Mouse (Mus musculus) lung, postnatal 0 days (tissue): ENCODE measurements around the gene Bcar3. TPM values are rescaled to one million over a fixed set of nuclear protein-coding genes. Genes with fewer than 3 reads are reported as not detected.

Source experiments
- ATAC-seq: fragments of 200-750 bp; cut with Nextera tagmentation; 2 replicates; pipeline ENCODE4 v1.8.0; 2017; ENCODE audit warnings: moderate library complexity
- DNase-seq: peaks from one replicate; pipeline ENCODE4 v3.0.0-alpha.2; 2016; ENCODE audit warnings: low spot score
- H3K27ac ChIP-seq: fragments of 300-500 bp; sonication (generic); 2 replicates; pipeline ENCODE4 v1.5.1; 2014; ENCODE audit warnings: antibody characterized with exemption, mild to moderate bottlenecking, low read length, mixed read lengths
- H3K27me3 ChIP-seq: fragments of 300-500 bp; sonication (generic); replicated peaks from 2 replicates; pipeline ENCODE4 v1.6.1; 2014; ENCODE audit warnings: low read length, mixed read lengths; ENCODE audit not compliant: insufficient read depth
- H3K36me3 ChIP-seq: fragments of 300-500 bp; sonication (generic); 2 replicates; pipeline ENCODE4 v1.6.1; 2014; ENCODE audit warnings: low read length, mixed read lengths; ENCODE audit not compliant: insufficient read depth
- H3K4me1 ChIP-seq: fragments of 300-500 bp; sonication (generic); 2 replicates; pipeline ENCODE4 v1.6.1; 2014; ENCODE audit warnings: antibody characterized with exemption, low read depth, low read length, mixed read lengths; ENCODE audit not compliant: insufficient read depth
- H3K4me2 ChIP-seq: fragments of 300-500 bp; sonication (generic); replicated peaks from 2 replicates; pipeline ENCODE4 v1.6.1; 2014; ENCODE audit warnings: low read depth, mild to moderate bottlenecking, low read length, moderate library complexity, mixed read lengths
- H3K4me3 ChIP-seq: fragments of 300-500 bp; sonication (generic); 2 replicates; pipeline ENCODE4 v1.5.1; 2014; ENCODE audit warnings: low read depth, low read length
- H3K9ac ChIP-seq: fragments of 300-500 bp; sonication (generic); replicated peaks from 2 replicates; pipeline ENCODE4 v1.6.1; 2014; ENCODE audit warnings: low read depth, mild to moderate bottlenecking
- H3K9me3 ChIP-seq: fragments of 300-500 bp; sonication (generic); 2 replicates; pipeline ENCODE4 v1.6.1; 2016; ENCODE audit warnings: low read length, mixed read lengths
- CTCF ChIP-seq: IDR thresholded peaks from 2 replicates; pipeline ENCODE4 v1.5.1; 2016; ENCODE audit warnings: antibody characterized with exemption, mild to moderate bottlenecking
- EP300 ChIP-seq: IDR thresholded peaks from 2 replicates; pipeline ENCODE4 v1.6.1; 2016; ENCODE audit warnings: antibody characterized with exemption, mild to moderate bottlenecking, control low read depth
- WGBS: fragments of 180-500 bp; shearing (Covaris S2); extraction: QIAGEN DNeasy Blood & Tissue Kit; methylation state at CpG from one replicate; pipeline ENCODE4 v1.1.7; 2014; 5-methylcytosine and 5-hydroxymethylcytosine counted together
- polyA plus RNA-seq: library from polyadenylated mRNA; unstranded; fragments of >200 nt; fragmentation: Nextera tagmentation; extraction: Ambion mirVana; gene quantifications from 2 replicates; pipeline ENCODE4 v1.2.1, GENCODE M21; 2015

Gene Bcar3
- polyA plus RNA-seq, 1 experiment from 2014 or later: 38.3 TPM

- H3K27me3 ChIP-seq: no peaks in the 10 kb centered on the region
- peak; percentile 66 for ATAC-seq
These were observed 77.9 kb downstream of the Bcar3 start for GRCm38 (mm10) chr3:122371646-122372341.

DNA sequence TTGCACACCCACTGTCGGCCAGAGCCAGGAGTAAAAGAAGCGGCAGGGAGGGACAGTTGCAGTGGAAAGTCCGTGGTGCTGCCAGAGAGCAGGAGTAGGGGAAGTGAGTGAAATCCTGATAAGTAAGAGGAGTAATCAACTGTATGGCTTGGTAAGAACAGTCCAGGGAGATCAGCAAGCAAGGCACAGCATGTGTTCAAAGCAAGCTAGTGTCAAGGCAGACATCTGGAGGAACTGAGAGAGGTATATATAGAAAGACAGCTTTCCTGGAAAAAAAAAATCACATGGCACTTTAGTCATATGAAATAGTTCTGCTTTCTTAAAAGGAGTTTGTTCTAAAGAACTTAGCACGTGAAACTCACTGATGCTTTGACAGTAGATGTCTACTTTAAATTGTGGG lies 78.7 kb downstream of the Bcar3 start:
- no peak overlapping the region for H3K4me3 ChIP-seq
- H3K36me3 ChIP-seq: no peaks in the 10 kb centered on the region
- no peak overlapping the region for H3K4me2 ChIP-seq
- DNase-seq (peak; percentile 29), ATAC-seq (peak; percentile 32; the same call in 1 of the 2 replicates)
- no peaks in the 10 kb centered on the region for H3K27me3 ChIP-seq
- H3K9ac ChIP-seq: no peak overlapping the region
- no peaks in the 10 kb centered on the region for H3K9me3 ChIP-seq
- H3K4me1 ChIP-seq: no peaks in the 10 kb centered on the region
- no peak overlapping the region for H3K27ac ChIP-seq
- TF ChIP-seq CTCF: no peak
- no peak for TF ChIP-seq EP300
- WGBS: 52% methylated on average over 4 of the region's 4 CpGs

More at GRCm38 (mm10) chr3:122371646-122372341, 77.9 kb downstream of the Bcar3 start:
- peak; percentile 37 for DNase-seq
- 79% methylated on average over 8 of the region's 8 CpGs for WGBS
- Histone ChIP-seq H3K9me3 (no peaks in the 10 kb centered on the region), H3K4me1 (no peaks in the 10 kb centered on the region), H3K27ac (no peak overlapping the region), H3K36me3 (no peaks in the 10 kb centered on the region), H3K4me2 (no peak overlapping the region), H3K9ac (no peak overlapping the region), H3K4me3 (no peak overlapping the region)
- TF ChIP-seq CTCF: no peak
- peak; percentile 33 for TF ChIP-seq EP300

DNA sequence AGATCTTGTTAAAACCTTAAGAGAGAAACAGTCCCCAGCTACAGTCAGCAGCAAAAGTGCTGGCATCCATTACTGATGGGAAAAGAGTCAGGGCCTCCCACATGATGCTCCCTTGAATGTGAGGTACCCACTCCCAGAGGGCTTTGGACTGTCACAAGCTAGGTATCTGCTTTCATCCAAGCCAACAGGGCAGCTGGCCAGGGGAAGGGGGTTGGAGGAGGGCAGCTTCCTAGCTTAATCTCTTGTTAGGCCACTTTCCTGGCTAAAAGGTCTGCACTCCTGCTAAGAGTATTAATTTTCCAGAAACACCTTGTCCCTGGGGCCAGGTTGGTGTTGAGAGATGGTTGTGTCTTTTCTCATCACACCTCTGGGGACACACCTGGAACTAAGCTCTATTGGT lies 82.1 kb downstream of the Bcar3 start:
- Histone ChIP-seq H3K27ac (no peak overlapping the region), H3K4me2 (no peak overlapping the region), H3K9ac (no peak overlapping the region), H3K27me3 (no peaks in the 10 kb centered on the region), H3K4me3 (no peak overlapping the region), H3K9me3 (no peaks in the 10 kb centered on the region), H3K36me3 (no peaks in the 10 kb centered on the region), H3K4me1 (no peaks in the 10 kb centered on the region)
- no peak for TF ChIP-seq EP300
- DNase-seq: no peak
- ATAC-seq: no peak

GRCm38 (mm10) chr3:122376412-122376831 lies 82.5 kb downstream of the Bcar3 start:
- DNase-seq: no peak
- H3K9ac ChIP-seq: no peak overlapping the region
- H3K27me3 ChIP-seq: no peaks in the 10 kb centered on the region
- no peak overlapping the region for H3K4me3 ChIP-seq
- no peak for ATAC-seq
- H3K27ac ChIP-seq: no peak overlapping the region
- no peaks in the 10 kb centered on the region for H3K36me3 ChIP-seq
- no peaks in the 10 kb centered on the region for H3K9me3 ChIP-seq
- 60% methylated on average over 10 of the region's 10 CpGs for WGBS
- TF ChIP-seq CTCF: no peak
- no peak for TF ChIP-seq EP300
- no peak overlapping the region for H3K4me2 ChIP-seq
- H3K4me1 ChIP-seq: no peaks in the 10 kb centered on the region

GRCm38 (mm10) chr3:122376841-122377464 lies 83.0 kb downstream of the Bcar3 start:
- Histone ChIP-seq H3K9ac (no peak overlapping the region), H3K27ac (no peak overlapping the region), H3K36me3 (no peaks in the 10 kb centered on the region), H3K4me1 (no peaks in the 10 kb centered on the region), H3K9me3 (no peaks in the 10 kb centered on the region), H3K27me3 (no peaks in the 10 kb centered on the region), H3K4me2 (no peak overlapping the region), H3K4me3 (no peak overlapping the region)
- no peak for DNase-seq
- 53% methylated on average over 8 of the region's 8 CpGs for WGBS
- TF ChIP-seq EP300 (no peak), CTCF (no peak)
- ATAC-seq: no peak

GRCm38 (mm10) chr3:122378634-122379033 lies 84.7 kb downstream of the Bcar3 start:
- 45% methylated on average over 6 of the region's 6 CpGs for WGBS
- Histone ChIP-seq H3K9me3 (no peaks in the 10 kb centered on the region), H3K4me3 (no peak overlapping the region), H3K9ac (no peak overlapping the region), H3K36me3 (no peaks in the 10 kb centered on the region), H3K4me1 (no peaks in the 10 kb centered on the region), H3K27ac (no peak overlapping the region), H3K4me2 (no peak overlapping the region), H3K27me3 (no peaks in the 10 kb centered on the region)
- ATAC-seq (peak; percentile 92), DNase-seq (peak; percentile 39)
- TF ChIP-seq EP300 (peak; percentile 88), CTCF (no peak)
